Mouse (Mus musculus): ENCODE results near the gene Capza2. TPM values are rescaled to one million over a fixed set of nuclear protein-coding genes. Genes with fewer than 3 reads are reported as not detected.
"Not testable (repeated sequence)": the region's sequence is repeated elsewhere in the genome, so short reads cannot be mapped to it uniquely, and the experiment has no call there.

Gene Capza2
- total RNA-seq, 2 experiments from 2014 or later: 141 to 158 TPM

DNA sequence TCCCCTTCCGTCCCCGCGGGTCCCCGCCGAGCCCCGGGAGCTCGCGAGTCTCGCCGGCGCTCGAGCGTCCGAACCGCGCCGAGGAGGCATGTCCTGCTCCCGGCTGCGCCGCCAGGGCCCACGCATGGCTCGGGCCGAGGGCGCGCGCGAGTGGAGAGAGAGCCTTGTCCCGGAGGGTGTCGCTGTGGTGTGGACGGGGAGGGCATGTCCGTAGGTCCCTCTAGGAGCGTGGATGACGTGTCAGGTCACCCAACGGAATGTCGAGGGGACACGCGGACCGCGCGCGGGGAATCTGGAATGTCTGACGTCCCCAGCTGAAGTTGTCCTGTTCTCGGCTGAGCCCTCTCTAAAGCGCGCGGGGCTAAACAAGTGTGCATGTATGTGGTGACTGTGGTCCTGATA lies 58.5 kb downstream of the Capza2 start:
- intact Hi-C loops (cut with DNase I): loop anchor here (2.0 to 5.0 kb wide), 2 partner anchors 57 to 58 kb away; partner anchors contain the start of gene Capza2
- peak; percentile 73 for DNase-seq (ENCODE audit: low spot score)

DNA sequence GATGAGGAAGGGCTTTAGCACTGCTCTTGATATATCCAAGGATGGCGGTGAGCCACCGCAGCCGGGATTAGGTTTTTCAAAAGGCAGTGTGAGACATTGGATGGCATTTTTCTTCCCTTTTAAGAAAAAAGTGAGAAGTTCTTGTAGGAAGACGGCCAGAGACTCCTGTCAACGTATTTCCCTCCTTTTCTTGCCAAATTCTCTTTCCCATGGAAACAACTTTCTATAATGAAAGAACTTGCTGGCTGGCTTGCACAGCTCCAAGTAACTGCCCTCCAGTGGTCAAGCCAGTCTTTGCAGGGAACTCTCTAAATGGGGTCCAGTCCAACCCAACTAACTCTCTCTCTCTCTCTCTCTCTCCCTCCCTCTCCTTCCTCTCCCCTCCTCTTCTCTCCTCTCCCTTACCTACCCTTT lies 60.3 kb downstream of the Capza2 start:
- intact Hi-C loops (cut with DNase I): no loop called here
- DNase-seq (ENCODE audit: low spot score): no peak

DNA sequence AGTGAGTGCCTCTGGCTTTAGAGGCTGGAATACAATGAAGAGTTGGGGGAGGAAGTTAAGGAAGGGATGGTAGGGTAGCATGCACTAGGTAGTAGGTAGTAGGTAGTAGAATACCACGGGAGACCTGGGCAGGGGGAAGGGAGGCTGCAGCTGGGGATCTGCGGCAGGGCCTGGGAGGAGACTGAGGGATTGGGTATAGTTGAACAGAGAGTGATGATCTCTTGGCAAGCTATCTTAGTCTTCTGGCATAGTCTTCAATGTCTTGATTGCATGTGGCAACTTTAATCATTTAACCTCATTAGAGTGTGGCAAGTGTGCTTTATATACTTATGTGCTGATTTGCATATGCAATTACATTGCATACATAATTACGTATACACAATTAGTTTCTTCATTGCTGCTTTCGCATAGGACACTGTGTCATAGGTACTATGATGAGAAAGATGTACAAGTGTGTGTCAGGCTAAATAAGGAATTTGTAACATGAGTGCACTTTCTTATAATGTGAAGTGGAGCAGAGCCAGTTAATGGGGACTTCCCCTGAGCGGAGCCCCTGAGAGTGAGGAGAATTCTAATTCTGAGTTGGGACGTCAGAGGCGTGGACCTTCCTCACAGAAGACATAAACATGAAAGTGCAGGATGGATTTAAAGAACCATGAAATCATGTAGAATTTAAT lies 65.0 kb downstream of the Capza2 start:
- DNase-seq (ENCODE audit: low spot score): no peak
- intact Hi-C loops (cut with DNase I): no loop called here

DNA sequence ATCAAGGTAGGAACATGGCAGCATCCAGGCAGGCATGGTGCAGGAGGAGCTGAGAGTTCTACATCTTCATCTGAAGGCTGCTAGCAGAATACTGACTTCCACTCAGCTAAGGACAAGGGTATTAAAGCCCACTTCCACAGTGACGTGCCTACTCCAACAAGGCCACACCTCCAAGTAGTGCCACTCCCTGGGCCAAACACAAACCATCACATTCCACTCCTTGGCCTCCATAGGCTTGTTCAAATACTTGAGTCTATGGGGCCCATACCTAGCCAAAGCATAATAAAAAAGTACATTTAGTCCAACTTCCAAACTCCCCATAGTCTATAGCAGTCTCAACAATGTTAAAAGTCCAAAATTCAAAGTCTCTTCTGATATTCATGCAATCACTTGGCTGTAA lies 68.0 kb downstream of the Capza2 start:
- DNase-seq (ENCODE audit: low spot score); intact Hi-C loops (cut with DNase I): not testable (repeated sequence)

DNA sequence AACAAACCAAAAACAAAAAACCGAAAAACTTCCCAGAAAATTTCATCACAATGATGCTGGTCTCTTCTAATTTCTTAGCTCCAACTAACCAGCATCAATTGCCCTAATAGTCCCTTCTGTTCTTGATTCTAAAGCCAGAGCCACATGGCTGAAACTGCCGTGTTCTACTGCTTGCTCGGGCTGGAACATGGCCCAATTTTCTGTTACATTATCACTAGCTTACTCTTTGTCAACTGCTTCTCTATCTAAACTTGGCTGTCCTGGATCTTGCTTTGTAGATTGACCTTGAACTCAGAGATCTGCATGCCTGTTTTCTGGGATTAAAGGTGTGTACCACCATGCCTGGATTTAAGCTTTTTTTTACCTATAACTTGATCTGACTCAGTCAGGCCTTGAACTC lies 69.9 kb downstream of the Capza2 start:
- no peak for DNase-seq (ENCODE audit: low spot score)
- intact Hi-C loops (cut with DNase I): no loop called here

Other genes starting within 250 kb of the Capza2 start
- 1 to 10 TPM; 1.5 to 2.4 TPM for gene Met, start 172.4 kb upstream of the Capza2 start, total RNA-seq (2021)
- 10 to 100 TPM; 16.6 to 16.7 TPM for gene St7, start 56.7 kb downstream of the Capza2 start, total RNA-seq (2021)